Mouse (Mus musculus) limb, embryonic 14.5 days (tissue): Measurements from ENCODE around the gene Cylc1. TPM values are rescaled to one million over a fixed set of nuclear protein-coding genes. Genes with fewer than 3 reads are reported as not detected.

ENCODE experiments used
- ATAC-seq: fragments of 200-750 bp; cut with Nextera tagmentation; 2 replicates; pipeline ENCODE4 v1.8.0; 2017; ENCODE audit warnings: low read depth, moderate number of reproducible peaks, moderate TSS enrichment; ENCODE audit not compliant: low FRiP score
- DNase-seq: peaks from one replicate; pipeline ENCODE4 v3.0.0-alpha.2; 2015; ENCODE audit warnings: low spot score
- H3K27ac ChIP-seq: fragments of 300-500 bp; sonication (generic); replicated peaks from 2 replicates; pipeline ENCODE4 v1.5.1; 2014; ENCODE audit warnings: low read depth, mild to moderate bottlenecking, low read length, moderate library complexity, mixed read lengths
- H3K27me3 ChIP-seq: fragments of 300-500 bp; sonication (generic); 2 replicates; pipeline ENCODE4 v1.6.1; 2014; ENCODE audit warnings: low read length, mixed read lengths; ENCODE audit not compliant: control insufficient read depth, insufficient read depth
- H3K36me3 ChIP-seq: fragments of 300-500 bp; sonication (generic); 2 replicates; pipeline ENCODE4 v1.6.1; 2014; ENCODE audit warnings: mild to moderate bottlenecking, low read length, moderate library complexity, mixed read lengths; ENCODE audit not compliant: control insufficient read depth, insufficient read depth
- H3K4me1 ChIP-seq: fragments of 300-500 bp; sonication (generic); 2 replicates; pipeline ENCODE4 v1.6.1; 2014; ENCODE audit warnings: antibody characterized with exemption, low read length, mixed read lengths; ENCODE audit not compliant: control insufficient read depth, insufficient read depth
- H3K4me2 ChIP-seq: fragments of 300-500 bp; sonication (generic); replicated peaks from 2 replicates; pipeline ENCODE4 v1.6.1; 2014; ENCODE audit warnings: low read depth, mild to moderate bottlenecking, low read length, moderate library complexity; ENCODE audit not compliant: severe bottlenecking
- H3K4me3 ChIP-seq: fragments of 300-500 bp; sonication (generic); replicated peaks from 2 replicates; pipeline ENCODE4 v1.5.1; 2014; ENCODE audit warnings: low read length
- H3K9ac ChIP-seq: fragments of 300-500 bp; sonication (generic); 2 replicates; pipeline ENCODE4 v1.6.1; 2014; ENCODE audit warnings: mild to moderate bottlenecking, low read depth, low read length, moderate library complexity; ENCODE audit not compliant: severe bottlenecking
- H3K9me3 ChIP-seq: fragments of 300-500 bp; sonication (generic); 2 replicates; pipeline ENCODE4 v1.6.1; 2016; ENCODE audit warnings: low read length; ENCODE audit not compliant: control insufficient read depth
- POLR2A ChIP-seq: fragments of 200-500 bp; IDR thresholded peaks from 2 replicates; pipeline ENCODE4 v1.8.0; 2012; ENCODE audit warnings: inconsistent platforms, mild to moderate bottlenecking, moderate library complexity, borderline replicate concordance; ENCODE audit not compliant: insufficient read depth, insufficient read length; ENCODE audit errors: extremely low read depth
- WGBS: fragments of 180-500 bp; shearing (Covaris S2); extraction: QIAGEN DNeasy Blood & Tissue Kit; methylation state at CpG from one replicate; pipeline ENCODE4 v1.1.7; 2014; 5-methylcytosine and 5-hydroxymethylcytosine counted together
- polyA plus RNA-seq, 2 experiments: library from polyadenylated mRNA; depleted of rRNA in 1 of 2; stranded (reverse) in 1 of 2; unstranded in 1 of 2; fragments of >200 nt; fragmentation: Nextera tagmentation in 1 of 2; extraction: Ambion mirVana in 1 of 2; gene quantifications; 2 replicates each; pipeline versions ENCODE4 v1.2.1 to v1.2.3; 2012 to 2014

Cylc1 gene
- polyA plus RNA-seq (2012; rRNA removed) (not detected in 2 replicates), polyA plus RNA-seq (2014; fragmentation: Nextera tagmentation; extraction: Ambion mirVana) (not detected in 2 replicates)

DNA sequence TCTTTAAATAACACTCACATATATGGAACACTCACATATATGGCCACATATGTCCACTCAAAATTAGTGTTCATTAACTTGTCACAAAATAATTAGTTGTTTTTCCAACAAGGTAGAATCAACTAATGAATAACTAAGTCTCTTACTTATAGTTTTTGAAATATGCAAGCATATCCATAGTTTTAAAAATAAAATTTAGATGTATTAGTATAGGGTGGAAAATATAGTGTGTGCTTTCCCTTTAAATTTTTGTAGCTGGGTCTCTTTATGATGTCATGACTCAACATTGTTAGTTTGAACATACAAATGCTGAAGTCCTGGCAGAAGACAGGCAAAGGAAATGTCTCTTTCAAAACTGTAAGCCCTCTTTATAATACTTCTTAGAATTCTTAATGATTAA is at the start of gene Cylc1:
Gene Cylc1 (plus strand): TSS at position 301 of the 400 bp plus-strand sequence.
- Histone ChIP-seq H3K4me3 (no peak within 1 kb of the TSS), H3K36me3 (no peaks in the 10 kb centered on the region), H3K9me3 (no peaks in the 10 kb centered on the region), H3K27me3 (no peaks in the 10 kb centered on the region), H3K4me1 (no peaks in the 10 kb centered on the region), H3K4me2 (no peak within 1 kb of the TSS), H3K27ac (no peak within 1 kb of the TSS), H3K9ac (no peak within 1 kb of the TSS)
- ATAC-seq (no peak), DNase-seq (no peak)
- TF ChIP-seq POLR2A, result no peak

DNA sequence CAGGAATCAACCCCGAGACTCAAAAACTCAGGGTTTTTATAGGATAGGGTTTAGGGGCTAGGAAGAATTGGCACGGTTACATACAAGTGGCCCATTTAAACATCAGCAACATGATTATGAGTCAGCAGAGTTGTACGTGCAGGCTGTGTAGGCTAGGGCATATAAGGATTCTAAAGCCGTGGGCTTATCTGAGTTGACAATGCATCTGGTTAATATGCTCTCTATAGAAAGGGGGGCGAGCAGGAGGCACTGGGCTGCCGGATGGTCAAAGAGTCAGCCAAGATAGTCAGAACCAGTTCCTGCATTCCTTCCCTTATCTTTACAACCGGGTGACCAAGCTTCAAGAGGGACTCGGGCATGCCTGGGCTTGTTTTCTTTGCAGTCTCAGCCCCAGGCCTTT is 31.5 kb upstream of the Cylc1 start:
- no peak for TF ChIP-seq POLR2A

DNA sequence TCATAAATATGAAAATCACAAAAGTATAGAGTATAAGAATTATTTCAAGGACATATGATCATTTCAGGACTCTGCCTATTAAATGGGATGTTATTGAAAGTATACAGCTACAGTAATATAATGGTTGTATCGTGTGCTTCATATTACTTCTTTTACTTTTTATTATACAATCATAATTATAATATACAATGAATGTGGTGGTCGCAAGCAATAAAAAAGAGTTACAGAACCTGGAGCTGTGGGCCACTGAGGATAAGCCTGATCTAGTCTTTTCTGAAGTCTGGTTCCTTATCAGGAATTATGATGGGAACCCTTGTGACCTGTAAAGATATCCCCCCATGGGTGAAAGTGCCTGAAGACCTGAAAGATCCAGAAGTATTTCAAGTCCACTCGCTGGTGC is 57.8 kb downstream of the Cylc1 start, which contains the start of gene Gm10112:
Gene Gm10112 (plus strand): TSS at position 301 of the 400 bp plus-strand sequence.
- Histone ChIP-seq H3K9me3 (no peaks in the 10 kb centered on the region), H3K9ac (no peak within 1 kb of the TSS), H3K27me3 (no peaks in the 10 kb centered on the region), H3K4me1 (no peaks in the 10 kb centered on the region), H3K36me3 (no peaks in the 10 kb centered on the region), H3K4me2 (no peak within 1 kb of the TSS), H3K4me3 (no peak within 1 kb of the TSS), H3K27ac (no peak within 1 kb of the TSS)
- 84% methylated on average over 3 of the region's 3 CpGs for WGBS
- ATAC-seq, result no peak
- DNase-seq, result no peak
- TF ChIP-seq POLR2A, result no peak

More for the DNA sequence above, 31.5 kb upstream of the Cylc1 start:
- WGBS, result 91% methylated on average over 8 of the region's 8 CpGs
- Histone ChIP-seq H3K9me3 (no peaks in the 10 kb centered on the region), H3K4me1 (no peaks in the 10 kb centered on the region), H3K36me3 (no peaks in the 10 kb centered on the region), H3K9ac (no peak overlapping the region), H3K27ac (no peak overlapping the region), H3K27me3 (no peaks in the 10 kb centered on the region), H3K4me3 (no peak overlapping the region), H3K4me2 (no peak overlapping the region)
- DNase-seq (no peak), ATAC-seq (no peak)

Other genes with a start within 250 kb of the Cylc1 start
- gene Gm10112, start 57.9 kb downstream of the Cylc1 start, polyA plus RNA-seq (2012; rRNA removed), result not detected in 2 replicates
- gene Gm10112, start 57.9 kb downstream of the Cylc1 start, polyA plus RNA-seq (2014; fragmentation: Nextera tagmentation; extraction: Ambion mirVana), result not detected in 2 replicates